Mouse (Mus musculus) heart, postnatal 0 days (tissue): Measurements from ENCODE around the gene Cfap206.

Experiments used
- CTCF ChIP-seq: IDR thresholded peaks from 2 replicates; pipeline ENCODE4 v1.5.1; 2016; ENCODE audit warnings: antibody characterized with exemption, control low read depth, low read depth
- EP300 ChIP-seq: IDR thresholded peaks from 2 replicates; pipeline ENCODE4 v1.6.1; 2016; ENCODE audit warnings: antibody characterized with exemption, low read depth

DNA sequence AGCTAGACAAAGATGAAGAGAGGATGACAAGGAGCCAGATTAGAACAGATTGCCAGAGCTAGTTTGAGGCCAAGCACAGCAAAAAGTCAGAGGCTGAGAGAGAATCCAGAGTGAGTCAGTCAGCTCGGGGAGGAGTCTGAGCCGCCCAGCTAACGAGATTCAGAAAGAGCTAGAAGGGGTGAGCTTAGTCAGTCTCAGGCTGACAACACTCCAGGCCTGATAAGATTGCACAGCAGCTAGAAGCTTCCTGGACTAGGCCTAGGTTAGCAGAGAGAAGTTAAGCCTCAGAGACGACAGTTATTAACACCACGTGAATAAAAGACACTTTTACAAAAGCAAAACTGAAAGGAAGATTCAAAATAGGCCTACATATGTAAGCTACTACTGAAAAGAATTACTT is 62.1 kb downstream of the Cfap206 start:
- TF ChIP-seq CTCF, result no peak
- no peak for TF ChIP-seq EP300
